Comparison of ENCODE assay signal across 30 mouse cellular contexts in genomic region chr4:127454511-127455119, GRCm38 (mm10).
A peak's percentile ranks its signal among the peaks of the same experiment; 100 is the strongest.
DNase-seq lines count a peak whose midpoint lies in the region; ATAC-seq and TF ChIP-seq lines count a peak whose summit lies in the region.
"Had no signal": no experiment of that assay in that cellular context is flagged by ENCODE, and none has a peak within 500 bp of the region (broad histone marks: within the 10 kb centered on the region; RNA-seq: fewer than 3 reads in every experiment).

No protein-coding gene starts in this region.

- 76% methylated on average over 11 of the region's 11 CpGs for WGBS in forebrain, embryonic 14.5 days
- WGBS in forebrain, embryonic 10.5 days, result 94% methylated on average over 11 of the region's 11 CpGs
- WGBS in intestine, postnatal 0 days, result 84% methylated on average over 11 of the region's 11 CpGs

- H3K27ac ChIP-seq in forebrain, embryonic 14.5 days (ENCODE audit: low read depth, low read length), result peak overlapping the region; percentile 14; the same call in 1 of the 2 replicates
- no peak overlapping the region for H3K27ac ChIP-seq in forebrain, embryonic 10.5 days
- no peak overlapping the region for H3K27ac ChIP-seq in intestine, postnatal 0 days (ENCODE audit: low read depth, low read length)
- H3K27ac ChIP-seq: embryonic facial prominence, embryonic 10.5 days; embryonic facial prominence, embryonic 13.5 days; heart, embryonic 10.5 days; heart, embryonic 13.5 days; intestine, embryonic 15.5 days had no signal

- no peaks in the 10 kb centered on the region for H3K27me3 ChIP-seq in forebrain, embryonic 14.5 days (replicated peaks; ENCODE audit: control insufficient read depth, insufficient read depth, low read length)
- no peaks in the 10 kb centered on the region for H3K27me3 ChIP-seq in forebrain, embryonic 10.5 days (ENCODE audit: poor library complexity, severe bottlenecking)
- no peaks in the 10 kb centered on the region for H3K27me3 ChIP-seq in megakaryocyte, embryonic 14.5 days (replicated peaks)
- H3K27me3 ChIP-seq in intestine, postnatal 0 days (replicated peaks; ENCODE audit: control insufficient read depth, insufficient read depth, low read length), result no peaks in the 10 kb centered on the region
- H3K27me3 ChIP-seq: CH12.LX; embryonic facial prominence, embryonic 13.5 days; heart, embryonic 13.5 days; intestine, embryonic 15.5 days; Patski had no signal

- no peak overlapping the region for H3K9ac ChIP-seq in forebrain, embryonic 14.5 days (ENCODE audit: low read length)
- H3K9ac ChIP-seq in intestine, postnatal 0 days (ENCODE audit: low read depth, low read length), result no peak overlapping the region
- H3K9ac ChIP-seq: embryonic facial prominence, embryonic 13.5 days; heart, embryonic 13.5 days; intestine, embryonic 15.5 days had no signal

- no peaks in the 10 kb centered on the region for H3K36me3 ChIP-seq in forebrain, embryonic 14.5 days (ENCODE audit: control insufficient read depth, insufficient read depth, low read length)
- no peaks in the 10 kb centered on the region for H3K36me3 ChIP-seq in forebrain, embryonic 10.5 days (replicated peaks)
- no peaks in the 10 kb centered on the region for H3K36me3 ChIP-seq in megakaryocyte, embryonic 14.5 days (replicated peaks; ENCODE audit: low read length)
- H3K36me3 ChIP-seq in intestine, postnatal 0 days (ENCODE audit: control insufficient read depth, insufficient read depth), result no peaks in the 10 kb centered on the region
- H3K36me3 ChIP-seq: embryonic facial prominence, embryonic 10.5 days; embryonic facial prominence, embryonic 13.5 days; G1E; heart, embryonic 10.5 days; heart, embryonic 13.5 days; intestine, embryonic 15.5 days had no signal

- H3K4me3 ChIP-seq in forebrain, embryonic 14.5 days (ENCODE audit: low read depth, low read length), result no peak overlapping the region
- no peak overlapping the region for H3K4me3 ChIP-seq in forebrain, embryonic 10.5 days
- peak overlapping the region; percentile 76 for H3K4me3 ChIP-seq in megakaryocyte, embryonic 14.5 days (replicated peaks)
- no peak overlapping the region for H3K4me3 ChIP-seq in intestine, postnatal 0 days (ENCODE audit: low read depth, low read length)
- H3K4me3 ChIP-seq: embryonic facial prominence, embryonic 10.5 days; embryonic facial prominence, embryonic 13.5 days; erythroblast, embryonic 14.5 days; heart, embryonic 10.5 days; heart, embryonic 13.5 days; intestine, embryonic 15.5 days had no signal

- peak; percentile 39 for DNase-seq in forebrain, embryonic 14.5 days (ENCODE audit: low spot score)
- DNase-seq in forebrain, embryonic 10.5 days (ENCODE audit: extremely low spot score, low spot score), result no peak
- peak; percentile 42 for DNase-seq in brain, embryonic 18.5 days (ENCODE audit: low read depth, low spot score)
- DNase-seq in frontal cortex, adult 2 months (ENCODE audit: extremely low spot score in 1 of 2, low spot score in 1 of 2), result no peak
- DNase-seq: adrenal gland, postnatal 10 days; adrenal gland, postnatal 36 days; B cell, adult 2 months; cerebellum, adult 11-12 months; cerebellum, adult 8-10 months; cerebellum, postnatal 10 days; cerebellum, postnatal 36 days; embryo, embryonic 11 days; gastrocnemius, postnatal 25 days; heart, adult 18-20 months; heart, postnatal 14 days; heart, postnatal 4 days; kidney, adult 18-20 months had no signal

- H3K9me3 ChIP-seq in forebrain, embryonic 14.5 days (replicated peaks; ENCODE audit: control insufficient read depth, low read length), result no peaks in the 10 kb centered on the region
- peaks cover 13% of the 10 kb centered on the region; the same call in 1 of the 2 replicates for H3K9me3 ChIP-seq in forebrain, embryonic 10.5 days
- H3K9me3 ChIP-seq in megakaryocyte, embryonic 14.5 days, result peaks cover 46% of the 10 kb centered on the region
- no peaks in the 10 kb centered on the region for H3K9me3 ChIP-seq in intestine, postnatal 0 days (ENCODE audit: control insufficient read depth)
- H3K9me3 ChIP-seq: intestine, embryonic 15.5 days had no signal

- no peak overlapping the region for H3K4me2 ChIP-seq in forebrain, embryonic 14.5 days (ENCODE audit: low read length)
- no peak overlapping the region for H3K4me2 ChIP-seq in intestine, postnatal 0 days (replicated peaks; ENCODE audit: low read depth)
- H3K4me2 ChIP-seq: embryonic facial prominence, embryonic 13.5 days; heart, embryonic 13.5 days; intestine, embryonic 15.5 days had no signal

- TF ChIP-seq CTCF in intestine, postnatal 0 days (IDR thresholded peaks at IDR 0.05; ENCODE audit: low read depth), result no peak

- ATAC-seq in forebrain, embryonic 14.5 days, result no peak
- ATAC-seq in megakaryocyte, adult 5-6 weeks (ENCODE audit: poor library complexity, severe bottlenecking), result no peak
- no peak for ATAC-seq in intestine, postnatal 0 days
- ATAC-seq: hindbrain, embryonic 16.5 days; intestine, embryonic 15.5 days; Patski had no signal

- no peaks in the 10 kb centered on the region for H3K4me1 ChIP-seq in forebrain, embryonic 14.5 days (ENCODE audit: control insufficient read depth, insufficient read depth, low read length)
- H3K4me1 ChIP-seq in forebrain, embryonic 10.5 days, result peaks cover 4% of the 10 kb centered on the region; the same call in 1 of the 2 replicates
- no peaks in the 10 kb centered on the region for H3K4me1 ChIP-seq in megakaryocyte, embryonic 14.5 days
- no peaks in the 10 kb centered on the region for H3K4me1 ChIP-seq in intestine, postnatal 0 days (replicated peaks; ENCODE audit: control insufficient read depth, insufficient read depth, low read length)
- H3K4me1 ChIP-seq: embryonic facial prominence, embryonic 10.5 days; embryonic facial prominence, embryonic 13.5 days; heart, embryonic 10.5 days; heart, embryonic 13.5 days; intestine, embryonic 15.5 days had no signal

Comparison
In these comparisons a context has a peak if more than half of its experiments do, and no peak if none do; other contexts are left out.
1. DNase-seq: peak in forebrain, embryonic 14.5 days (single experiment) and brain, embryonic 18.5 days (single experiment); none in forebrain, embryonic 10.5 days (single experiment) and frontal cortex, adult 2 months (0 of 2).